Mouse (Mus musculus) liver, embryonic 14.5 days (tissue): ENCODE results near the gene Arid3a. TPM values are rescaled to one million over a fixed set of nuclear protein-coding genes. Genes with fewer than 3 reads are reported as not detected.
A peak's percentile ranks its signal among the peaks of the same experiment; 100 is the strongest.

Source experiments
- ATAC-seq: fragments of 200-750 bp; cut with Nextera tagmentation; 2 replicates; pipeline ENCODE4 v1.8.0; 2017; ENCODE audit warnings: moderate number of reproducible peaks, mild to moderate bottlenecking, moderate library complexity; ENCODE audit not compliant: insufficient read depth
- DNase-seq, 3 experiments: peaks; one replicate each; pipeline ENCODE4 v3.0.0-alpha.2; 2012 to 2013; ENCODE audit warnings: low read depth in 3 of 3, low spot score in 3 of 3
- H3K27ac ChIP-seq: fragments of 300-500 bp; sonication (generic); 2 replicates; pipeline ENCODE4 v1.5.1; 2014; ENCODE audit warnings: moderate library complexity, mild to moderate bottlenecking, control low read depth, inconsistent platforms
- H3K27me3 ChIP-seq: fragments of 300-500 bp; sonication (generic); 2 replicates; pipeline ENCODE4 v1.6.1; 2014; ENCODE audit warnings: mild to moderate bottlenecking, low read length, moderate library complexity; ENCODE audit not compliant: control insufficient read depth, insufficient read depth
- H3K36me3 ChIP-seq: fragments of 300-500 bp; sonication (generic); replicated peaks from 2 replicates; pipeline ENCODE4 v1.6.1; 2014; ENCODE audit warnings: low read depth; ENCODE audit not compliant: control insufficient read depth, insufficient read depth
- H3K4me1 ChIP-seq, 2 experiments: fragments of 200-500 bp in 1 of 2; fragments of 300-500 bp in 1 of 2; sonication (generic) in 1 of 2; replicated peaks; 2 replicates each; pipeline ENCODE4 v1.6.1; 2012 to 2014; ENCODE audit warnings: antibody characterized with exemption in 1 of 2, inconsistent platforms in 1 of 2, low read length in 1 of 2; ENCODE audit not compliant: control insufficient read depth in 2 of 2, insufficient read depth in 2 of 2
- H3K4me2 ChIP-seq: fragments of 300-500 bp; sonication (generic); 2 replicates; pipeline ENCODE4 v1.6.1; 2014; ENCODE audit warnings: low read depth, mild to moderate bottlenecking, control low read depth, moderate library complexity
- H3K4me3 ChIP-seq, 2 experiments: fragments of 200-500 bp in 1 of 2; fragments of 300-500 bp in 1 of 2; sonication (generic) in 1 of 2; 2 replicates each; pipeline ENCODE4 v1.5.1; 2012 to 2014; ENCODE audit warnings: low read depth in 2 of 2, low read length in 2 of 2, mild to moderate bottlenecking in 2 of 2, control low read depth in 1 of 2, inconsistent platforms in 1 of 2, moderate library complexity in 1 of 2; ENCODE audit not compliant: insufficient read depth in 1 of 2
- H3K9ac ChIP-seq: fragments of 300-500 bp; sonication (generic); replicated peaks from 2 replicates; pipeline ENCODE4 v1.6.1; 2014; ENCODE audit warnings: mild to moderate bottlenecking, control low read depth, moderate library complexity
- H3K9me3 ChIP-seq: fragments of 300-500 bp; sonication (generic); 2 replicates; pipeline ENCODE4 v1.6.1; 2016; ENCODE audit warnings: low read length, mixed read lengths; ENCODE audit not compliant: control insufficient read depth
- CTCF ChIP-seq: IDR thresholded peaks from 2 replicates; pipeline ENCODE4 v1.5.1; 2016; ENCODE audit warnings: antibody characterized with exemption, low read depth, control low read depth
- EP300 ChIP-seq: IDR thresholded peaks from 2 replicates; pipeline ENCODE4 v1.6.1; 2016; ENCODE audit warnings: antibody characterized with exemption, low read depth
- WGBS: fragments of 180-500 bp; shearing (Covaris S2); extraction: QIAGEN DNeasy Blood & Tissue Kit; methylation state at CpG from one replicate; pipeline ENCODE4 v1.1.7; 2014; ENCODE audit not compliant: insufficient replicate concordance; 5-methylcytosine and 5-hydroxymethylcytosine counted together
- polyA plus RNA-seq, 2 experiments: library from polyadenylated mRNA; depleted of rRNA in 1 of 2; stranded (reverse) in 1 of 2; unstranded in 1 of 2; fragments of >200 nt; fragmentation: Nextera tagmentation in 1 of 2; extraction: Ambion mirVana in 1 of 2; gene quantifications; 2 replicates each; pipeline versions ENCODE4 v1.2.1 to v1.2.3; 2012 to 2014

The Arid3a gene
- polyA plus RNA-seq, 2 experiments, result 3.9 to 5.5 TPM

DNA sequence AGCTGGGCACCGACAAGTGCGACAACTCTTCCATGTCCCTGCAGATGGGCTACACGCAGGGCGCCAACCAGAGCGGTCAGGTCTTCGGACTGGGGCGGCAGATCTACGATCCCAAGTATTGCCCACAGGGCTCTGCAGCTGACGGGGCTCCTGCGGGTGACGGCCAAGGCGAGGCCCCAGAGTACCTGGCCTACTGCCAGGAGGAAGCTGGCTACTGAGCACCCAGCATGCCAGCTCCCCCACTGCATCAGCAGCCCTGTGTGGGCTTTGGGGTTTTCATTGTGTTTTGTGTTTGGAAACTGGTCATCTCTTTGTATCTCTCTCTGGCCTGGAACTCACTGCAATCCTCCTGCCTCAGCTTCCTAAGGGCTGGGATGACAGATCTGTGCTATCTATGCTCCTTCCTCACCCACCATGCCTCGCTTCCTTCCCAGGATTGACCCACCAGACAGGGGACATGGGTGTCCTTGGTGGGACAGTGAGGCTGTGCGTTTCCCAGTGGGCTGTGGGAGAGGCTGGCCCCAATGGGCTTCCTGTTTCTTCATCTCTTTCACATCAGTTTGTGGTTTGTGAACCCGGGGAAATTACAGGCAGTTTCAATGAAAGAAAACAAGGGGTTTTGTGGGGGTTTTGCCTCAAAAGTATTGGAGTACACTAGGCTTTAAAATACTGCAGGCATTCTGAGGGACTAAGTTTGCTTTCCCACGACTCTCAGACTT is 67.7 kb downstream of the Arid3a start:
- no peak for TF ChIP-seq EP300
- TF ChIP-seq CTCF, result no peak
- Histone ChIP-seq H3K4me3 (no peak overlapping the region), H3K4me1 (peaks cover 9% of the 10 kb centered on the region in 2 experiments), H3K9ac (no peak overlapping the region), H3K27me3 (peaks cover 6% of the 10 kb centered on the region), H3K36me3 (peaks cover 8% of the 10 kb centered on the region), H3K4me2 (no peak overlapping the region), H3K9me3 (no peaks in the 10 kb centered on the region; the same call in 1 of the 2 replicates), H3K27ac (no peak overlapping the region; the same call in 1 of the 2 replicates)
- ATAC-seq (no peak), DNase-seq (no peak)
- WGBS, result 57% methylated on average over 16 of the region's 16 CpGs

DNA sequence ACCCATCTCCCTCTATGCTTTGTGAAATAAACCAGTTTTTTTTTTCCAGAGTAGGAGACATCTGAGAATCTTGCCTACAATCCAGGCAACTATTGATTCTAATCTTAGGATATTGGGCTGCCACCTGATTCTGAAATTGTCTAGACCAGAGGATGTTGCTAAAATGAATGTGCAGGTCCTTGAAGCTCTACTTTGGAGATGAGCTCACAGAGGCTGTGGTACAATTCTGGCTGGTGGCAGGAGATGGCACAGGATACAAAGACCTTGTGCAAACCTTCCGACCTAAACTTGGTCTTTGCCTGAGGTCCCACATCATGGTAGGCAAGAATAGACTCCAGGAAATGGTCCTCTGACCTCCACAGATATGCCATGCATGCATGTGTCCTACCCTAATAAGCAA is 68.8 kb downstream of the Arid3a start:
- Histone ChIP-seq H3K9ac (no peak overlapping the region), H3K27ac (no peak overlapping the region), H3K27me3 (no peaks in the 10 kb centered on the region), H3K36me3 (peaks cover 10% of the 10 kb centered on the region), H3K4me3 (no peak overlapping the region), H3K9me3 (no peaks in the 10 kb centered on the region; the same call in 1 of the 2 replicates), H3K4me1 (peaks cover 9% of the 10 kb centered on the region in 2 experiments), H3K4me2 (peak overlapping the region; percentile 26)
- TF ChIP-seq CTCF (no peak), EP300 (no peak)
- ATAC-seq (no peak), DNase-seq (no peak)
- WGBS, result 44% methylated on average over 1 of the region's 1 CpGs

DNA sequence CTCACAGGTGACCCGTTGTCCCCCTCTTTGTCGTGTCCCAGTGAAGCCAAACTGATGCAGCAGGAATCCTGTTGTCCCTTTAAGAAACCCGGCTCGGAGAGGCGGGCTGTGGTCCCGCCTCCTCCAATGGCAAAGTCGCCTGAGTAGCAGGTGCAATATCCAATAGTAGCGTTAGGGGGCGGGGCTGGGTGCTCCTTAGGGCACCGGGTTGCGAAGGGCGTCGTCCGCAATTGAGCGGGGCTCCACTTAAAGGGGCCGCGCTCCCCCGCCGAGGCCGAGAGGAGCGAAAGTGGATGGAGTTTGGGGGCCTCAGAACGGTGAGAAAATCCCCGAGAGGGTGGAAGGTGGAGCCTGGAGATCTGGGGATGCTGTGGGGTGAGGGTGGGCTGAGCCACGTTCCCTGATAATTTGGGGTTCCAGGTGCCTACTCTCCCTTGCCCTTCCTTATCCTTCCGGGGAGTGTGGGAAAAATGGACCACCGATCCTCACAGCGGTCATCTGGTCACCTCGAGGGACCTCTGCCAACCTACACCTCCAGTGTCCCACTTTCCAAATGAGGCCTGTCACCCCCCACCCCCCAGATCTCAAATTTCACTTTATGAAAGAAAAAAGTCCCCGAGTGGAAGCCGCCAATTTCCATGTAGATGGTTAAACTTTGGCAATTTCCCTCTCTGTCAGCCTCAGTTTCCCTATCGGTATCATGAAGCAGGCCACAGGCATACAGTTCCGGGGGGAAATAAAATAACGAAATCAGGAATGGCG is 69.6 kb downstream of the Arid3a start, which contains the start of gene Abca7:
Gene Abca7, plus strand, starts transcription at position 223 of the 762 bp plus-strand sequence.
- peak within 1 kb of the TSS; percentile 96 for H3K9ac ChIP-seq
- peak within 1 kb of the TSS; percentile 95 for H3K27ac ChIP-seq
- H3K4me1 ChIP-seq, result peaks cover 12 to 13% of the 10 kb centered on the region in 2 experiments
- H3K27me3 ChIP-seq, result no peaks in the 10 kb centered on the region
- under 1% methylated on average over 34 of the region's 34 CpGs for WGBS
- DNase-seq (peak; percentile 95 to 96 (median 96)), ATAC-seq (peak; percentile 85)
- peaks cover 10% of the 10 kb centered on the region for H3K36me3 ChIP-seq
- peak within 1 kb of the TSS; percentile 91 to 98 for H3K4me3 ChIP-seq
- TF ChIP-seq CTCF (peak; percentile 36), EP300 (no peak; the same call in 1 of the 2 replicates)
- no peaks in the 10 kb centered on the region; the same call in 1 of the 2 replicates for H3K9me3 ChIP-seq
- H3K4me2 ChIP-seq, result peak within 1 kb of the TSS; percentile 83

DNA sequence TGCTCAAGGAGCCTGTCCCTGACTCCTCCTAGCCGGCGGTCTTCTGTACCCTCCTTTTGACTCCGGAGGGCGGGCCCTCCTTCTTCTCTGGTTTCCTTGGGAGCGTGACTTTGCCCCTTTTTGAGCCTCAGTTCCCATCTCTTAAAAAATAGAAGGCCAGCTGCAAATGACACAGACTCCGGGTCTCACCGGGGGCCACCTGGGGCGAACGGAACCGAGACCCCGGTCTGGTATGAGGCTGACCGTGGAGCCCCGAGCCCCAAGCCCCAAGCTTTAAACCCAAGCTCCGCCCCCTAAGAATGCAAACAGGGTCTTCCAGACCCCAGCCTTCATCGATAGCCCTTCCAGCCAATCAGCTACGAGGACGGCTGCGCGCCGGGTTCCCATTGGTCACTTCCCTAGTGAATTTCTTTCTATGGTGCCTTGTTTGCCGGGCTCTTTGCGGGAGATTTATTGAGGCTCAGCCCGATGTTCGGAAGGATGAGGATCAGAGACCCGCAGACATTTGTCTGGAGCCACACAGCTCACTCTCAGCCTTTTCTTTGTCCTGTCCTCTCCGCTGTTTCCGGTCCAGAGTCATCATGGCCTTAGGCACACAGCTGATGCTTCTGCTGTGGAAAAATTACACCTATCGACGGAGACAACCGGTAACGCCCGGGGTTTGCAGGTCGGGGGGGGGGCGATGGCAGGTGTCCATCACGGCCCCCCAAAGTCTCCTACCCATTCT is 70.4 kb downstream of the Arid3a start:
- peak; percentile 76 to 86 (median 80) for DNase-seq
- TF ChIP-seq EP300 (0 out of 2 replicates have a peak, but pooled peaks have one; percentile 5), CTCF (no peak)
- Histone ChIP-seq H3K4me3 (peak overlapping the region; percentile 91 to 98), H3K27me3 (no peaks in the 10 kb centered on the region), H3K36me3 (peaks cover 15% of the 10 kb centered on the region), H3K4me2 (peak overlapping the region; percentile 83), H3K4me1 (peaks cover 17 to 18% of the 10 kb centered on the region in 2 experiments), H3K9ac (peak overlapping the region; percentile 96), H3K9me3 (no peaks in the 10 kb centered on the region), H3K27ac (peak overlapping the region; percentile 95)
- peak; percentile 81 for ATAC-seq
- 2% methylated on average over 35 of the region's 35 CpGs for WGBS
